Mouse (Mus musculus) stomach, embryonic 14.5 days (tissue): ENCODE results near the gene Pank1. TPM values are rescaled to one million over a fixed set of nuclear protein-coding genes. Genes with fewer than 3 reads are reported as not detected.

ENCODE experiments used
- ATAC-seq: fragments of 200-750 bp; cut with Nextera tagmentation; 2 replicates; pipeline ENCODE4 v1.8.0; 2017; ENCODE audit warnings: low read depth, moderate TSS enrichment; ENCODE audit not compliant: insufficient number of reproducible peaks, insufficient read depth, low FRiP score
- H3K27ac ChIP-seq: fragments of 300-500 bp; sonication (generic); 2 replicates; pipeline ENCODE4 v1.5.1; 2014; ENCODE audit warnings: mild to moderate bottlenecking, low read length, moderate library complexity, mixed read lengths
- H3K27me3 ChIP-seq: fragments of 300-500 bp; sonication (generic); 2 replicates; pipeline ENCODE4 v1.6.1; 2014; ENCODE audit warnings: low read length, control low read depth, mixed read lengths; ENCODE audit not compliant: control insufficient read depth, insufficient read depth
- H3K36me3 ChIP-seq: fragments of 300-500 bp; sonication (generic); 2 replicates; pipeline ENCODE4 v1.6.1; 2014; ENCODE audit warnings: mild to moderate bottlenecking, control low read depth, low read length, moderate library complexity, mixed read lengths; ENCODE audit not compliant: control insufficient read depth, insufficient read depth
- H3K4me1 ChIP-seq: fragments of 300-500 bp; sonication (generic); 2 replicates; pipeline ENCODE4 v1.6.1; 2014; ENCODE audit warnings: low read length, control low read depth, mixed read lengths; ENCODE audit not compliant: control insufficient read depth, insufficient read depth
- H3K4me2 ChIP-seq: fragments of 300-500 bp; sonication (generic); replicated peaks from 2 replicates; pipeline ENCODE4 v1.6.1; 2014; ENCODE audit warnings: low read depth, low read length, control low read depth
- H3K4me3 ChIP-seq: fragments of 300-500 bp; sonication (generic); 2 replicates; pipeline ENCODE4 v1.5.1; 2014; ENCODE audit warnings: low read depth, low read length, control low read depth
- H3K9ac ChIP-seq: fragments of 300-500 bp; sonication (generic); replicated peaks from 2 replicates; pipeline ENCODE4 v1.6.1; 2014; ENCODE audit warnings: low read depth, mild to moderate bottlenecking, control low read depth, low read length, moderate library complexity, mixed read lengths
- H3K9me3 ChIP-seq: fragments of 300-500 bp; sonication (generic); 2 replicates; pipeline ENCODE4 v1.6.1; 2016; ENCODE audit warnings: low read depth, low read length, control low read depth; ENCODE audit not compliant: control insufficient read depth
- WGBS: fragments of 180-500 bp; shearing (Covaris S2); extraction: QIAGEN DNeasy Blood & Tissue Kit; methylation state at CpG from one replicate; pipeline ENCODE4 v1.1.7; 2014; 5-methylcytosine and 5-hydroxymethylcytosine counted together
- polyA plus RNA-seq: library from polyadenylated mRNA; unstranded; fragments of >200 nt; fragmentation: Nextera tagmentation; extraction: Ambion mirVana; gene quantifications from 2 replicates; pipeline ENCODE4 v1.2.1, GENCODE M21; 2014

The Pank1 gene
- polyA plus RNA-seq, 1 experiment from 2014 or later, result 10.0 TPM

GRCm38 (mm10) chr19:34905424-34905823 is 26.2 kb upstream of the Pank1 start:
- WGBS, result 93% methylated on average over 7 of the region's 7 CpGs
- H3K4me2 ChIP-seq, result no peak overlapping the region
- no peaks in the 10 kb centered on the region for H3K9me3 ChIP-seq
- no peak for ATAC-seq
- H3K27me3 ChIP-seq, result no peaks in the 10 kb centered on the region
- H3K9ac ChIP-seq, result no peak overlapping the region
- H3K36me3 ChIP-seq, result no peaks in the 10 kb centered on the region
- no peaks in the 10 kb centered on the region for H3K4me1 ChIP-seq
- H3K4me3 ChIP-seq, result no peak overlapping the region
- H3K27ac ChIP-seq, result no peak overlapping the region

DNA sequence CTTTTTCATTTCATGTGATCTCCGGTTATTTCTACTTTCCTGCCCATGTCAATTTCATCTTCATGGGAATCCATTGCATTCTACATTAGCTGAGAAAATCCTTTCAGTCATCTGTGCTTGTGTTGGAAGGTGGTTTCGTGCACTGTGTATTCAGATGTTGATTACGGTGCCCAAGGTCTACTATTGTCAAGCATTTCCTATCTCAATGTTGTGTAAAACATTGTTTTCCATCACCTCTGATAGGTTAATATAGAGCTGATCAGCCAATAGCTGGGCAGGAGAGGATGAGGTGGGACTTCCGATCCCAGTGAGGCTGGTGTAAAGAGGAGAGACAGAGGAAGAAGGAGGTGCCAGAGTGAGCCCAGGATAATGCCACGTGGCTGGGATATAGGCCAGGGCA is 24.8 kb upstream of the Pank1 start:
- ATAC-seq, result no peak
- Histone ChIP-seq H3K36me3 (no peaks in the 10 kb centered on the region), H3K4me3 (no peak overlapping the region), H3K27ac (no peak overlapping the region), H3K9me3 (no peaks in the 10 kb centered on the region), H3K9ac (no peak overlapping the region), H3K4me1 (no peaks in the 10 kb centered on the region), H3K27me3 (no peaks in the 10 kb centered on the region), H3K4me2 (no peak overlapping the region)
- WGBS, result 81% methylated on average over 5 of the region's 5 CpGs

DNA sequence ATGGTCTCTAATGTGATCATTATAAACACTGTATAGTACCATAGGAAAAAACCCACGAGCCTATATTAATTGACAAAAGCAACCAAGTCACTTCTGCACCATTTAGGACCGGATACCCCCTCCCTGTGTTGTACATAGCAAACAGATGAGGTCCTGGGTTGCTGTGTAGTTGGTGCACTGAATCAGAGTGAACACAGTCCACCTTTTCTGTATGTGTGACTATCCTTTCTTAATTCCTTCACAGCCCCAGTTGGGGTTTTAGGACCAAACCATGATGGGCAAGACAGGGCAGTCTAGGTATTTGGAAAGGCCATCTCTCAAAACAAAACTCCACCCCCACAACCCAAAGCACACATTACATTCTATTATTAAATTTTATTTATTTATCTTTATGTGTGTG is 22.5 kb upstream of the Pank1 start:
- Histone ChIP-seq H3K4me1 (no peaks in the 10 kb centered on the region), H3K9me3 (no peaks in the 10 kb centered on the region), H3K27me3 (no peaks in the 10 kb centered on the region), H3K4me2 (no peak overlapping the region), H3K27ac (no peak overlapping the region), H3K36me3 (no peaks in the 10 kb centered on the region), H3K4me3 (no peak overlapping the region), H3K9ac (no peak overlapping the region)
- 79% methylated on average over 2 of the region's 2 CpGs for WGBS
- ATAC-seq, result no peak

- H3K27me3 ChIP-seq, result no peaks in the 10 kb centered on the region
- 90% methylated on average over 7 of the region's 7 CpGs for WGBS
- H3K4me2 ChIP-seq, result no peak overlapping the region
- no peak overlapping the region for H3K27ac ChIP-seq
- no peak overlapping the region for H3K4me3 ChIP-seq
- no peaks in the 10 kb centered on the region for H3K4me1 ChIP-seq
- no peaks in the 10 kb centered on the region for H3K36me3 ChIP-seq
- no peaks in the 10 kb centered on the region for H3K9me3 ChIP-seq
- no peak overlapping the region for H3K9ac ChIP-seq
- no peak for ATAC-seq
These were observed 22.0 kb upstream of the Pank1 start for GRCm38 (mm10) chr19:34901266-34901665.

GRCm38 (mm10) chr19:34898941-34899340 is 19.7 kb upstream of the Pank1 start:
- no peak for ATAC-seq
- Histone ChIP-seq H3K9ac (no peak overlapping the region), H3K9me3 (no peaks in the 10 kb centered on the region), H3K4me1 (no peaks in the 10 kb centered on the region), H3K27ac (no peak overlapping the region), H3K4me2 (no peak overlapping the region), H3K27me3 (no peaks in the 10 kb centered on the region), H3K36me3 (no peaks in the 10 kb centered on the region), H3K4me3 (no peak overlapping the region)
- 81% methylated on average over 4 of the region's 4 CpGs for WGBS

GRCm38 (mm10) chr19:34897082-34897965 is 18.1 kb upstream of the Pank1 start:
- no peak for ATAC-seq
- Histone ChIP-seq H3K36me3 (no peaks in the 10 kb centered on the region), H3K4me3 (no peak overlapping the region), H3K27ac (no peak overlapping the region), H3K27me3 (no peaks in the 10 kb centered on the region), H3K4me1 (no peaks in the 10 kb centered on the region), H3K9me3 (no peaks in the 10 kb centered on the region), H3K9ac (no peak overlapping the region), H3K4me2 (no peak overlapping the region)
- 83% methylated on average over 15 of the region's 15 CpGs for WGBS

GRCm38 (mm10) chr19:34895082-34895481 is 15.8 kb upstream of the Pank1 start:
- Histone ChIP-seq H3K4me2 (no peak overlapping the region), H3K4me1 (no peaks in the 10 kb centered on the region), H3K27ac (no peak overlapping the region), H3K9me3 (no peaks in the 10 kb centered on the region), H3K36me3 (no peaks in the 10 kb centered on the region), H3K27me3 (no peaks in the 10 kb centered on the region), H3K4me3 (no peak overlapping the region), H3K9ac (no peak overlapping the region)
- 80% methylated on average over 4 of the region's 4 CpGs for WGBS
- ATAC-seq, result no peak

DNA sequence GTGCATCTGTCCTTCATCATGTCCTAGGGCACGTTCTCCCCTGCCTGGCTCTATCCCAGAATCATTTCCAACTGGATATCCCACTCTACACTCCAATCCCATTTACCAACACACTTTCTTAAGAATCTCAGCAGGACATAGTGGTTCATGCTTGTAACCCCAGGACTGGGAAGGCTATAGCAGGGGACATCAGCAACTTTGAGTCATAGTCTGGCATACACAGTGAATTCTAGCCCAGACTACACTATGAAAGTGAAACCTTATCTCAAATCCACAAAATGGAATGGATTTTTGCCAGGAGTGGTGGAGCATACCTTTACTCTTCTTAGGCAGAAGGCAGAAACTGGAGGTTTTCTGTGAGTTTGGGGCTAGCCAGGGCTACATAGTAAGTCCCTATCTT is 12.3 kb upstream of the Pank1 start:
- WGBS, result 71% methylated on average over 1 of the region's 1 CpGs
- Histone ChIP-seq H3K27ac (no peak overlapping the region), H3K9me3 (no peaks in the 10 kb centered on the region), H3K27me3 (no peaks in the 10 kb centered on the region), H3K4me1 (no peaks in the 10 kb centered on the region), H3K4me2 (no peak overlapping the region), H3K4me3 (no peak overlapping the region), H3K9ac (no peak overlapping the region), H3K36me3 (no peaks in the 10 kb centered on the region)
- no peak for ATAC-seq

DNA sequence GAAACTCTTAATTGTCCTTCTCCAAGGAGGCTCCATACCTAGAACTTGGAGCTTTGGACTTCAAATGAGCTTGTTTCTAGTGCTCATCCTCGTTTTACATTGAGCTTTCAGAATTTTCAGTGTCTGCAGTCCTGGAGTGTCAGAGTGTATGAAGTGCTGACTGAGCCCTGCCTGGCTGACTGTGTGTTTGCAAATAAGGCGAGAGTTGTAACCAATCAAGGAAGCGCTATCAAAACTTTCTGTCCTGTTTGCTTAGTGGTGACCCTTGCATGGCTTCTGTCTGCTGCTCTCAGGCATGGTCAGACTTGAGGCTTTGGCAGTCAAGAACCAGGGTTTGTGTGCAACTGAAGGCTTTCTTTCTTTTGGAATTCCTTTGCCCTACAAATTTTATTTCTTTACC is 11.7 kb upstream of the Pank1 start:
- ATAC-seq, result no peak
- WGBS, result 55% methylated on average over 3 of the region's 3 CpGs

More for the DNA sequence above, 11.7 kb upstream of the Pank1 start:
- H3K27ac ChIP-seq, result no peak overlapping the region
- H3K4me3 ChIP-seq, result no peak overlapping the region
- no peaks in the 10 kb centered on the region for H3K36me3 ChIP-seq
- H3K27me3 ChIP-seq, result no peaks in the 10 kb centered on the region
- no peaks in the 10 kb centered on the region for H3K4me1 ChIP-seq
- no peak overlapping the region for H3K4me2 ChIP-seq
- no peaks in the 10 kb centered on the region for H3K9me3 ChIP-seq
- no peak overlapping the region for H3K9ac ChIP-seq
